16 mouse cellular contexts compared by ENCODE assay signal in genomic region chr2:152927371-152927770, GRCm38 (mm10). TPM values are rescaled to one million over a fixed set of nuclear protein-coding genes. Genes with fewer than 3 reads are reported as not detected.
A peak's percentile ranks its signal among the peaks of the same experiment; 100 is the strongest.
DNase-seq lines count a peak whose midpoint lies in the region; ATAC-seq and TF ChIP-seq lines count a peak whose summit lies in the region.
"Had no signal": no experiment of that assay in that cellular context is flagged by ENCODE, and none has a peak within 500 bp of the region (broad histone marks: within the 10 kb centered on the region; RNA-seq: fewer than 3 reads in every experiment).

No protein-coding gene starts in this region.

- no peak overlapping the region for H3K9ac ChIP-seq in heart, embryonic 15.5 days
- H3K9ac ChIP-seq in midbrain, postnatal 0 days (replicated peaks; ENCODE audit: low read length, poor library complexity, severe bottlenecking) = no peak overlapping the region
- H3K9ac ChIP-seq: embryonic facial prominence, embryonic 12.5 days; forebrain, postnatal 0 days; stomach, embryonic 15.5 days had no signal

- TF ChIP-seq CTCF in midbrain, postnatal 0 days (IDR thresholded peaks at IDR 0.05) = no peak

- H3K36me3 ChIP-seq in heart, embryonic 15.5 days = no peaks in the 10 kb centered on the region
- H3K36me3 ChIP-seq in midbrain, embryonic 10.5 days = no peaks in the 10 kb centered on the region
- H3K36me3 ChIP-seq in midbrain, postnatal 0 days (ENCODE audit: insufficient read depth, low read length) = no peaks in the 10 kb centered on the region
- H3K36me3 ChIP-seq: embryonic facial prominence, embryonic 12.5 days; G1E; stomach, embryonic 15.5 days had no signal

- no peaks in the 10 kb centered on the region for H3K9me3 ChIP-seq in heart, embryonic 15.5 days (replicated peaks)
- H3K9me3 ChIP-seq in midbrain, embryonic 10.5 days (replicated peaks) = no peaks in the 10 kb centered on the region
- H3K9me3 ChIP-seq in midbrain, postnatal 0 days (ENCODE audit: low read length) = no peaks in the 10 kb centered on the region
- H3K9me3 ChIP-seq: embryonic facial prominence, embryonic 12.5 days; G1E; stomach, embryonic 15.5 days had no signal

- no peak overlapping the region for H3K4me3 ChIP-seq in heart, embryonic 15.5 days
- no peak overlapping the region for H3K4me3 ChIP-seq in midbrain, embryonic 10.5 days
- no peak overlapping the region for H3K4me3 ChIP-seq in midbrain, postnatal 0 days (ENCODE audit: low read depth, low read length)
- H3K4me3 ChIP-seq in brown adipose tissue, adult 24 weeks (ENCODE audit: insufficient read depth, low read depth, low read length) = no peak overlapping the region
- H3K4me3 ChIP-seq: embryonic facial prominence, embryonic 12.5 days; stomach, embryonic 15.5 days had no signal

- H3K4me1 ChIP-seq in heart, embryonic 15.5 days (replicated peaks) = peaks cover 61% of the 10 kb centered on the region
- peaks cover 46% of the 10 kb centered on the region for H3K4me1 ChIP-seq in midbrain, embryonic 10.5 days
- no peaks in the 10 kb centered on the region for H3K4me1 ChIP-seq in midbrain, postnatal 0 days (ENCODE audit: insufficient read depth, low read length)
- peaks cover 9% of the 10 kb centered on the region; the same call in 1 of the 2 replicates for H3K4me1 ChIP-seq in brown adipose tissue, adult 24 weeks (ENCODE audit: control insufficient read depth, insufficient read depth, insufficient read length, low read length)

- H3K4me2 ChIP-seq in heart, embryonic 15.5 days = no peak overlapping the region
- H3K4me2 ChIP-seq in midbrain, postnatal 0 days (ENCODE audit: low read depth, low read length, poor library complexity, severe bottlenecking) = no peak overlapping the region
- H3K4me2 ChIP-seq: embryonic facial prominence, embryonic 12.5 days; stomach, embryonic 15.5 days had no signal

- peaks cover 7% of the 10 kb centered on the region for H3K27me3 ChIP-seq in heart, embryonic 15.5 days
- H3K27me3 ChIP-seq in midbrain, embryonic 10.5 days (ENCODE audit: low read depth, poor library complexity, severe bottlenecking) = peaks cover 9% of the 10 kb centered on the region; the same call in 1 of the 2 replicates
- no peaks in the 10 kb centered on the region for H3K27me3 ChIP-seq in midbrain, postnatal 0 days (ENCODE audit: insufficient read depth, low read length)
- H3K27me3 ChIP-seq: embryonic facial prominence, embryonic 12.5 days had no signal

- DNase-seq in heart, adult 9 months (ENCODE audit: low spot score in 2 of 2) = no peak
- DNase-seq in midbrain, embryonic 10.5 days (ENCODE audit: low spot score) = no peak
- DNase-seq in midbrain, postnatal 0 days (ENCODE audit: low spot score) = no peak
- DNase-seq in right cerebral cortex, adult 18-20 months = no peak
- DNase-seq: cerebellum, adult 9-11 months; forebrain, postnatal 0 days; lung, postnatal 14 days had no signal

- WGBS in heart, embryonic 15.5 days = 34% methylated on average over 5 of the region's 5 CpGs
- WGBS in midbrain, embryonic 10.5 days = 73% methylated on average over 5 of the region's 5 CpGs
- WGBS in midbrain, postnatal 0 days = 69% methylated on average over 5 of the region's 5 CpGs

- ATAC-seq in heart, embryonic 15.5 days (replicated peaks; ENCODE audit: insufficient number of reproducible peaks, insufficient read depth, low FRiP score, low read depth) = no peak
- no peak for ATAC-seq in midbrain, postnatal 0 days (ENCODE audit: low FRiP score)
- peak; percentile 53 for ATAC-seq in megakaryocyte progenitor cell, adult 5-6 weeks (replicated peaks; ENCODE audit: poor library complexity)
- ATAC-seq: forebrain, postnatal 0 days; intestine, embryonic 16.5 days had no signal

- H3K27ac ChIP-seq in heart, embryonic 15.5 days = peak overlapping the region; percentile 66
- 0 out of 2 replicates have a peak overlapping the region, but pooled peaks have one; percentile 55 for H3K27ac ChIP-seq in midbrain, embryonic 10.5 days (replicated peaks)
- no peak overlapping the region for H3K27ac ChIP-seq in midbrain, postnatal 0 days (ENCODE audit: low read depth, low read length)
- H3K27ac ChIP-seq in brown adipose tissue, adult 24 weeks (replicated peaks; ENCODE audit: low read depth, low read length) = peak overlapping the region; percentile 57; the same call in 1 of the 2 replicates
- H3K27ac ChIP-seq: embryonic facial prominence, embryonic 12.5 days had no signal

RNA-seq across cellular contexts. Expression of gene Foxs1, which starts 5.6 kb away (rescaled TPM):
- polyA plus RNA-seq in heart, embryonic 15.5 days (2015; fragmentation: Nextera tagmentation; extraction: Ambion mirVana) = 6.6 and 8.3 TPM in 2 replicates
- 0.58 and 1.5 TPM in 2 replicates for polyA plus RNA-seq in midbrain, embryonic 10.5 days (2016; fragmentation: Nextera tagmentation; extraction: Ambion mirVana)
- 4.0 and 6.8 TPM in 2 replicates for total RNA-seq in midbrain, postnatal 0 days (2014; rRNA removed)
- polyA plus RNA-seq in midbrain, postnatal 0 days (2015; fragmentation: Nextera tagmentation; extraction: Ambion mirVana) = 2.4 and 3.3 TPM in 2 replicates
- 1.1 and 2.6 TPM in 2 replicates for polyA plus RNA-seq in brown adipose tissue, adult 24 weeks (2012; ENCODE audit: insufficient read depth, insufficient read length, missing spikeins)
- total RNA-seq in megakaryocyte progenitor cell, adult 5-6 weeks (2015) = not detected in 2 replicates
- total RNA-seq in megakaryocyte progenitor cell, adult 5-6 weeks (2017) = not detected in 2 replicates
- total RNA-seq: G1E had no signal
- polyA plus RNA-seq: G1E had no signal

RNA-seq across cellular contexts. Expression of gene Mylk2, which starts 16.2 kb away (rescaled TPM):
- polyA plus RNA-seq in heart, embryonic 15.5 days (2015; fragmentation: Nextera tagmentation; extraction: Ambion mirVana) = 0.11 and 0.15 TPM in 2 replicates
- 0.06 and 0.07 TPM in 2 replicates for polyA plus RNA-seq in midbrain, embryonic 10.5 days (2016; fragmentation: Nextera tagmentation; extraction: Ambion mirVana)
- total RNA-seq in midbrain, postnatal 0 days (2014; rRNA removed) = 0.16 TPM in 1 of 2 replicates, not detected in the other
- polyA plus RNA-seq in midbrain, postnatal 0 days (2015; fragmentation: Nextera tagmentation; extraction: Ambion mirVana) = 0.05 TPM in 1 of 2 replicates, not detected in the other
- polyA plus RNA-seq in brown adipose tissue, adult 24 weeks (2012; ENCODE audit: insufficient read depth, insufficient read length, missing spikeins) = 4.3 and 6.2 TPM in 2 replicates
- not detected in 2 replicates for total RNA-seq in megakaryocyte progenitor cell, adult 5-6 weeks (2015)
- not detected in 2 replicates for total RNA-seq in megakaryocyte progenitor cell, adult 5-6 weeks (2017)
- polyA plus RNA-seq: forebrain, postnatal 0 days; G1E; neural tube, embryonic 14.5 days had no signal

RNA-seq across cellular contexts. Expression of gene Dusp15, which starts 24.1 kb away (rescaled TPM):
- polyA plus RNA-seq in heart, embryonic 15.5 days (2015; fragmentation: Nextera tagmentation; extraction: Ambion mirVana) = 0.09 and 0.28 TPM in 2 replicates
- polyA plus RNA-seq in midbrain, embryonic 10.5 days (2016; fragmentation: Nextera tagmentation; extraction: Ambion mirVana) = 0.60 and 1.3 TPM in 2 replicates
- 44.9 and 47.1 TPM in 2 replicates for total RNA-seq in midbrain, postnatal 0 days (2014; rRNA removed)
- polyA plus RNA-seq in midbrain, postnatal 0 days (2015; fragmentation: Nextera tagmentation; extraction: Ambion mirVana) = 24.6 and 25.2 TPM in 2 replicates
- polyA plus RNA-seq in brown adipose tissue, adult 24 weeks (2012; ENCODE audit: insufficient read depth, insufficient read length, missing spikeins) = not detected in 2 replicates
- total RNA-seq in megakaryocyte progenitor cell, adult 5-6 weeks (2015) = not detected in 2 replicates
- total RNA-seq in megakaryocyte progenitor cell, adult 5-6 weeks (2017) = not detected in 2 replicates
- polyA plus RNA-seq: G1E had no signal

RNA-seq across cellular contexts. Expression of gene Ttll9, which starts 34.9 kb away (rescaled TPM):
- 0.26 and 0.63 TPM in 2 replicates for polyA plus RNA-seq in heart, embryonic 15.5 days (2015; fragmentation: Nextera tagmentation; extraction: Ambion mirVana)
- polyA plus RNA-seq in midbrain, embryonic 10.5 days (2016; fragmentation: Nextera tagmentation; extraction: Ambion mirVana) = 1.3 and 1.4 TPM in 2 replicates
- total RNA-seq in midbrain, postnatal 0 days (2014; rRNA removed) = 4.9 and 7.8 TPM in 2 replicates
- 7.6 and 7.9 TPM in 2 replicates for polyA plus RNA-seq in midbrain, postnatal 0 days (2015; fragmentation: Nextera tagmentation; extraction: Ambion mirVana)
- not detected in 2 replicates for polyA plus RNA-seq in brown adipose tissue, adult 24 weeks (2012; ENCODE audit: insufficient read depth, insufficient read length, missing spikeins)
- 1.8 and 2.1 TPM in 2 replicates for total RNA-seq in megakaryocyte progenitor cell, adult 5-6 weeks (2015)
- total RNA-seq in megakaryocyte progenitor cell, adult 5-6 weeks (2017) = 1.6 TPM in 2 replicates
- total RNA-seq: G1E; heart, postnatal 25 days had no signal
- polyA plus RNA-seq: G1E had no signal

Comparison
In these comparisons a context has a peak if more than half of its experiments do, and no peak if none do; other contexts are left out.
1. RNA of gene Dusp15, which starts 24.1 kb away (polyA plus RNA-seq): 24.6 to 25.2 TPM in midbrain, postnatal 0 days; 0.60 to 1.3 TPM in midbrain, embryonic 10.5 days, not detected in brown adipose tissue, adult 24 weeks and 0.09 to 0.28 TPM in heart, embryonic 15.5 days; every median in the first group is over 10 times any median in the second.